Mouse (Mus musculus): Measurements from ENCODE around the gene Chst7. TPM values are rescaled to one million over a fixed set of nuclear protein-coding genes. Genes with fewer than 3 reads are reported as not detected.

Chst7 gene
- polyA plus RNA-seq (2015; fragmentation: Nextera tagmentation; extraction: Ambion mirVana) = 5.9 and 6.2 TPM in 2 replicates

- Histone ChIP-seq H3K4me1 (replicated peaks) (no peaks in the 10 kb centered on the region; the same call in 1 of the 2 replicates), H3K4me3 (peak within 1 kb of the TSS; percentile 58), H3K4me2 (peak within 1 kb of the TSS; percentile 86), H3K27ac (peak within 1 kb of the TSS; percentile 20; the same call in 1 of the 2 replicates), H3K9me3 (replicated peaks) (no peaks in the 10 kb centered on the region), H3K9ac (peak within 1 kb of the TSS; percentile 40), H3K36me3 (no peaks in the 10 kb centered on the region), H3K27me3 (0 out of 2 replicates have a peak, but pooled peaks cover 3% of the 10 kb centered on the region)
- peak; percentile 89 for ATAC-seq (replicated peaks; ENCODE audit: insufficient number of reproducible peaks, insufficient read depth, low FRiP score, low read depth)
- WGBS = 18% methylated on average over 40 of the region's 40 CpGs
Observed at GRCm38 (mm10) chrX:20059381-20059971, at the start of gene Chst7. Chst7 (plus strand) TSS chrX:20059560.

GRCm38 (mm10) chrX:20012211-20012610, 47.1 kb upstream of the Chst7 start:
- no peaks in the 10 kb centered on the region for H3K36me3 ChIP-seq
- no peak overlapping the region for H3K4me2 ChIP-seq
- H3K9ac ChIP-seq = no peak overlapping the region
- H3K27me3 ChIP-seq = no peaks in the 10 kb centered on the region
- H3K9me3 ChIP-seq (replicated peaks) = no peaks in the 10 kb centered on the region
- ATAC-seq (replicated peaks; ENCODE audit: insufficient number of reproducible peaks, insufficient read depth, low FRiP score, low read depth) = no peak
- no peaks in the 10 kb centered on the region for H3K4me1 ChIP-seq (replicated peaks)
- H3K4me3 ChIP-seq = no peak overlapping the region
- WGBS = 84% methylated on average over 2 of the region's 2 CpGs
- no peak overlapping the region for H3K27ac ChIP-seq

GRCm38 (mm10) chrX:20020942-20021341, 38.4 kb upstream of the Chst7 start:
- no peaks in the 10 kb centered on the region for H3K27me3 ChIP-seq
- H3K4me2 ChIP-seq = no peak overlapping the region
- no peak overlapping the region for H3K27ac ChIP-seq
- no peak overlapping the region for H3K9ac ChIP-seq
- no peaks in the 10 kb centered on the region for H3K36me3 ChIP-seq
- no peaks in the 10 kb centered on the region for H3K9me3 ChIP-seq (replicated peaks)
- H3K4me1 ChIP-seq (replicated peaks) = no peaks in the 10 kb centered on the region
- ATAC-seq (replicated peaks; ENCODE audit: insufficient number of reproducible peaks, insufficient read depth, low FRiP score, low read depth) = no peak
- H3K4me3 ChIP-seq = no peak overlapping the region
- 33% methylated on average over 2 of the region's 2 CpGs for WGBS

GRCm38 (mm10) chrX:20060096-20060768, 872 bp downstream of the Chst7 start:
- H3K9me3 ChIP-seq (replicated peaks) = no peaks in the 10 kb centered on the region
- peak overlapping the region; percentile 86 for H3K4me2 ChIP-seq
- H3K4me3 ChIP-seq = peak overlapping the region; percentile 58
- no peaks in the 10 kb centered on the region; the same call in 1 of the 2 replicates for H3K4me1 ChIP-seq (replicated peaks)
- 11% methylated on average over 59 of the region's 65 CpGs for WGBS
- H3K36me3 ChIP-seq = no peaks in the 10 kb centered on the region
- no peak overlapping the region for H3K27ac ChIP-seq
- peak overlapping the region; percentile 40 for H3K9ac ChIP-seq
- ATAC-seq (replicated peaks; ENCODE audit: insufficient number of reproducible peaks, insufficient read depth, low FRiP score, low read depth) = peak; percentile 8; the same call in 1 of the 2 replicates
- H3K27me3 ChIP-seq = 0 out of 2 replicates have a peak, but pooled peaks cover 3% of the 10 kb centered on the region

GRCm38 (mm10) chrX:20060769-20061315, 1.5 kb downstream of the Chst7 start:
- Histone ChIP-seq H3K4me2 (peak overlapping the region; percentile 86), H3K27me3 (0 out of 2 replicates have a peak, but pooled peaks cover 3% of the 10 kb centered on the region), H3K9me3 (replicated peaks) (no peaks in the 10 kb centered on the region), H3K27ac (no peak overlapping the region), H3K4me1 (replicated peaks) (no peaks in the 10 kb centered on the region; the same call in 1 of the 2 replicates), H3K4me3 (peak overlapping the region; percentile 58), H3K36me3 (no peaks in the 10 kb centered on the region), H3K9ac (peak overlapping the region; percentile 40; the same call in 1 of the 2 replicates)
- whole genome bisulfite sequencing = 11% methylated on average over 37 of the region's 47 CpGs
- no peak for ATAC-seq (replicated peaks; ENCODE audit: insufficient number of reproducible peaks, insufficient read depth, low FRiP score, low read depth)

GRCm38 (mm10) chrX:20061764-20062480, 2.6 kb downstream of the Chst7 start:
- no peak for ATAC-seq (replicated peaks; ENCODE audit: insufficient number of reproducible peaks, insufficient read depth, low FRiP score, low read depth)
- Histone ChIP-seq H3K4me2 (peak overlapping the region; percentile 27; the same call in 1 of the 2 replicates), H3K9me3 (replicated peaks) (no peaks in the 10 kb centered on the region), H3K4me3 (peak overlapping the region; percentile 58; the same call in 1 of the 2 replicates), H3K4me1 (replicated peaks) (no peaks in the 10 kb centered on the region; the same call in 1 of the 2 replicates), H3K27me3 (0 out of 2 replicates have a peak, but pooled peaks cover 3% of the 10 kb centered on the region), H3K9ac (no peak overlapping the region), H3K27ac (no peak overlapping the region), H3K36me3 (no peaks in the 10 kb centered on the region)
- 50% methylated on average over 3 of the region's 3 CpGs for WGBS

GRCm38 (mm10) chrX:20066636-20067035, 7.3 kb downstream of the Chst7 start:
- ATAC-seq (replicated peaks; ENCODE audit: insufficient number of reproducible peaks, insufficient read depth, low FRiP score, low read depth) = no peak
- no peak overlapping the region for H3K4me2 ChIP-seq
- H3K4me1 ChIP-seq (replicated peaks) = no peaks in the 10 kb centered on the region
- no peak overlapping the region for H3K4me3 ChIP-seq
- H3K27me3 ChIP-seq = no peaks in the 10 kb centered on the region
- H3K9ac ChIP-seq = no peak overlapping the region
- no peak overlapping the region for H3K27ac ChIP-seq
- H3K9me3 ChIP-seq (replicated peaks) = no peaks in the 10 kb centered on the region
- H3K36me3 ChIP-seq = no peaks in the 10 kb centered on the region

GRCm38 (mm10) chrX:20070196-20070595, 10.8 kb downstream of the Chst7 start:
- no peak overlapping the region for H3K4me3 ChIP-seq
- H3K9me3 ChIP-seq (replicated peaks) = no peaks in the 10 kb centered on the region
- WGBS = 43% methylated on average over 4 of the region's 4 CpGs
- ATAC-seq (replicated peaks; ENCODE audit: insufficient number of reproducible peaks, insufficient read depth, low FRiP score, low read depth) = no peak
- H3K27me3 ChIP-seq = no peaks in the 10 kb centered on the region
- H3K9ac ChIP-seq = no peak overlapping the region
- no peaks in the 10 kb centered on the region for H3K36me3 ChIP-seq
- no peak overlapping the region for H3K4me2 ChIP-seq
- no peaks in the 10 kb centered on the region for H3K4me1 ChIP-seq (replicated peaks)
- no peak overlapping the region for H3K27ac ChIP-seq

GRCm38 (mm10) chrX:20117717-20118116, 58.4 kb downstream of the Chst7 start:
- 77% methylated on average over 2 of the region's 2 CpGs for WGBS
- Histone ChIP-seq H3K9ac (no peak overlapping the region), H3K36me3 (no peaks in the 10 kb centered on the region), H3K4me3 (no peak overlapping the region), H3K27ac (no peak overlapping the region), H3K4me2 (no peak overlapping the region), H3K27me3 (no peaks in the 10 kb centered on the region), H3K9me3 (replicated peaks) (no peaks in the 10 kb centered on the region), H3K4me1 (replicated peaks) (no peaks in the 10 kb centered on the region)
- no peak for ATAC-seq (replicated peaks; ENCODE audit: insufficient number of reproducible peaks, insufficient read depth, low FRiP score, low read depth)

- H3K4me3 ChIP-seq = no peak overlapping the region
- H3K9ac ChIP-seq = no peak overlapping the region
- H3K4me1 ChIP-seq (replicated peaks) = no peaks in the 10 kb centered on the region
- no peaks in the 10 kb centered on the region for H3K27me3 ChIP-seq
- WGBS = 44% methylated on average over 2 of the region's 2 CpGs
- H3K27ac ChIP-seq = no peak overlapping the region
- no peak for ATAC-seq (replicated peaks; ENCODE audit: insufficient number of reproducible peaks, insufficient read depth, low FRiP score, low read depth)
- H3K36me3 ChIP-seq = no peaks in the 10 kb centered on the region
- H3K9me3 ChIP-seq (replicated peaks) = no peaks in the 10 kb centered on the region
- H3K4me2 ChIP-seq = no peak overlapping the region
Observed at GRCm38 (mm10) chrX:20125481-20125880, 66.1 kb downstream of the Chst7 start.

GRCm38 (mm10) chrX:20128951-20129350, 69.6 kb downstream of the Chst7 start:
- no peak overlapping the region for H3K9ac ChIP-seq
- ATAC-seq (replicated peaks; ENCODE audit: insufficient number of reproducible peaks, insufficient read depth, low FRiP score, low read depth) = no peak
- no peaks in the 10 kb centered on the region for H3K27me3 ChIP-seq
- no peaks in the 10 kb centered on the region for H3K4me1 ChIP-seq (replicated peaks)
- no peak overlapping the region for H3K4me2 ChIP-seq
- no peak overlapping the region for H3K4me3 ChIP-seq
- no peaks in the 10 kb centered on the region for H3K9me3 ChIP-seq (replicated peaks)
- H3K36me3 ChIP-seq = no peaks in the 10 kb centered on the region
- H3K27ac ChIP-seq = no peak overlapping the region
